Mouse (Mus musculus): ENCODE data around the gene Chit1. TPM values are rescaled to one million over a fixed set of nuclear protein-coding genes. Genes with fewer than 3 reads are reported as not detected.

Chit1 gene
- polyA plus RNA-seq, 1 experiment from 2014 or later: not detected

DNA sequence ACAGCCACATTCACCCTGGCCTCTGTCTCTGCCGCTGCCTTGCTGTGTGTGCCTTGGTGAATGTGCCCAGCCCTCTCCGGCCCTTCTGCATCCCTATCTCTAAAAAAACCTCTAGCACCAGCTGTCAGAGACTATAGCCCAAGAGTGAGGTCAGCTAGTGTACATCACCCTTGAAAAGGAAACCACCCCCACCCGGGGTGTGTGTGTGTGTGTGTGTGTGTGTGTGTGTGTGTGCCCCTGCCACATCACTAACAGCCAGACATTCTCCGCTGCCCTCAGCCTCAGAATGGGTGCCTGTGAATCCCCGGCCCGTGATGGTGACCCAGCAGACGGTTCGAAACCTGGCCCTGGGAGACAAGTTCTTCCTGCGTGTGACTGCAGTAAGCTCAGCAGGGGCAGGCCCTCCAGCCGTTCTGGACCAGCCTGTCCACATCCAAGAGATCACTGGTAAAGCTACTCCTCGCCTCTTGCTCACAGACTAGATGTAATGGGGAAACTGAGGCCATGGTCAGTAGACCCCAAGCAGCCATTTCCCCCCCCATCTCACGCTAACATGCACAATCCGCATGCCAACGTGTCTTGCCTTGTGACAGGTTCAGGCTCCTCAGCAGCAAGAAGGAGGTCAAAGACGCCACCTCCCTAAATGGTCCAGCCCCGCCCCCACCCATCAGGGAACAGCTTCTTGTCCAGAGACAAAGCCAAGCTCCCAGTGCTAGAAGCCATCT, 83.4 kb downstream of the Chit1 start:
- Histone ChIP-seq H3K36me3 (no peaks in the 10 kb centered on the region), H3K4me3 (no peak overlapping the region), H3K27ac (no peak overlapping the region), H3K4me1 (peaks cover 33% of the 10 kb centered on the region), H3K27me3 (no peaks in the 10 kb centered on the region), H3K9me3 (no peaks in the 10 kb centered on the region), H3K4me2 (replicated peaks) (no peak overlapping the region), H3K9ac (no peak overlapping the region)
- no peak for ATAC-seq (ENCODE audit: insufficient number of reproducible peaks, insufficient read depth, low FRiP score, low TSS enrichment)
- WGBS: 66% methylated on average over 16 of the region's 16 CpGs

DNA sequence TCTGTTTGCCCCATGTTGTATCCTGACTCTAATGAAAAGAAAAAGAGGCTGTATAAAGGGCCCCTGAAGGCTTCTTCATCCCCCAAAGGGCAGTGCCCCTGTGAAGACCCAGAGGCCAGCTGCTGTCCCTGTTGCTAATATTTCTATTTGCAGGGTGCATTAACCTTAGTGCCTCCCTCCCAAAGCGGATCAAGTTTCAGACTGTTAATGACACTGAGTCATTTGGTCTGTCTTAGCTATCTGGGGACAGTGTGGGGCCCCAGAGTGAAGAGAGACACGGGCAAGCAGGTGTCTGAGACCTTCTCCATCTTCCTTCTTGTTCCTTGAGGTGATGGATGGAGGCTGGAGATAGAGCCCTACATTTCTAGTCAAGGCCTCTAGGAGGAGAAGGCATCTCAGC, 84.1 kb downstream of the Chit1 start:
- peaks cover 33% of the 10 kb centered on the region for H3K4me1 ChIP-seq
- no peak overlapping the region for H3K4me3 ChIP-seq
- no peak for ATAC-seq (ENCODE audit: insufficient number of reproducible peaks, insufficient read depth, low FRiP score, low TSS enrichment)
- no peak overlapping the region for H3K4me2 ChIP-seq (replicated peaks)
- no peaks in the 10 kb centered on the region for H3K9me3 ChIP-seq
- no peaks in the 10 kb centered on the region for H3K27me3 ChIP-seq
- H3K36me3 ChIP-seq: no peaks in the 10 kb centered on the region
- 33% methylated on average over 2 of the region's 2 CpGs for WGBS
- no peak overlapping the region for H3K27ac ChIP-seq
- H3K9ac ChIP-seq: no peak overlapping the region

- no peak overlapping the region for H3K9ac ChIP-seq
- WGBS: 44% methylated on average over 3 of the region's 3 CpGs
- H3K4me2 ChIP-seq (replicated peaks): no peak overlapping the region
- no peaks in the 10 kb centered on the region for H3K9me3 ChIP-seq
- ATAC-seq (ENCODE audit: insufficient number of reproducible peaks, insufficient read depth, low FRiP score, low TSS enrichment): no peak
- no peaks in the 10 kb centered on the region for H3K27me3 ChIP-seq
- H3K4me1 ChIP-seq: peaks cover 33% of the 10 kb centered on the region
- H3K4me3 ChIP-seq: no peak overlapping the region
- no peaks in the 10 kb centered on the region for H3K36me3 ChIP-seq
- H3K27ac ChIP-seq: 0 out of 2 replicates have a peak overlapping the region, but pooled peaks have one; percentile 30
Observed at GRCm38 (mm10) chr1:134195571-134195970, 84.5 kb downstream of the Chit1 start.

GRCm38 (mm10) chr1:134195979-134196378, 84.9 kb downstream of the Chit1 start:
- H3K4me3 ChIP-seq: no peak overlapping the region
- no peak overlapping the region for H3K4me2 ChIP-seq (replicated peaks)
- H3K9ac ChIP-seq: no peak overlapping the region
- no peaks in the 10 kb centered on the region for H3K27me3 ChIP-seq
- H3K4me1 ChIP-seq: peaks cover 33% of the 10 kb centered on the region
- no peaks in the 10 kb centered on the region for H3K36me3 ChIP-seq
- 45% methylated on average over 4 of the region's 4 CpGs for WGBS
- H3K9me3 ChIP-seq: no peaks in the 10 kb centered on the region
- ATAC-seq (ENCODE audit: insufficient number of reproducible peaks, insufficient read depth, low FRiP score, low TSS enrichment): peak; percentile 72
- 0 out of 2 replicates have a peak overlapping the region, but pooled peaks have one; percentile 30 for H3K27ac ChIP-seq

- no peak overlapping the region for H3K4me3 ChIP-seq
- H3K27ac ChIP-seq: no peak overlapping the region
- H3K4me1 ChIP-seq: peaks cover 33% of the 10 kb centered on the region
- H3K36me3 ChIP-seq: no peaks in the 10 kb centered on the region
- no peak overlapping the region for H3K4me2 ChIP-seq (replicated peaks)
- ATAC-seq (ENCODE audit: insufficient number of reproducible peaks, insufficient read depth, low FRiP score, low TSS enrichment): no peak
- 72% methylated on average over 4 of the region's 4 CpGs for WGBS
- H3K9ac ChIP-seq: no peak overlapping the region
- no peaks in the 10 kb centered on the region for H3K27me3 ChIP-seq
- H3K9me3 ChIP-seq: no peaks in the 10 kb centered on the region
Observed at GRCm38 (mm10) chr1:134196386-134196785, 85.3 kb downstream of the Chit1 start.

- WGBS: 82% methylated on average over 15 of the region's 15 CpGs
- H3K9me3 ChIP-seq: no peaks in the 10 kb centered on the region
- H3K27ac ChIP-seq: no peak overlapping the region
- H3K4me3 ChIP-seq: no peak overlapping the region
- no peak overlapping the region for H3K4me2 ChIP-seq (replicated peaks)
- peaks cover 33% of the 10 kb centered on the region for H3K4me1 ChIP-seq
- no peaks in the 10 kb centered on the region for H3K36me3 ChIP-seq
- H3K27me3 ChIP-seq: no peaks in the 10 kb centered on the region
- no peak overlapping the region for H3K9ac ChIP-seq
- ATAC-seq (ENCODE audit: insufficient number of reproducible peaks, insufficient read depth, low FRiP score, low TSS enrichment): no peak
Observed at GRCm38 (mm10) chr1:134197325-134197982, 86.4 kb downstream of the Chit1 start.

- no peaks in the 10 kb centered on the region for H3K36me3 ChIP-seq
- no peaks in the 10 kb centered on the region for H3K9me3 ChIP-seq
- ATAC-seq (ENCODE audit: insufficient number of reproducible peaks, insufficient read depth, low FRiP score, low TSS enrichment): no peak
- peaks cover 25% of the 10 kb centered on the region for H3K4me1 ChIP-seq
- WGBS: 86% methylated on average over 12 of the region's 12 CpGs
- H3K4me2 ChIP-seq (replicated peaks): no peak overlapping the region
- H3K27me3 ChIP-seq: 0 out of 2 replicates have a peak, but pooled peaks cover 1% of the 10 kb centered on the region
- no peak overlapping the region for H3K9ac ChIP-seq
- no peak overlapping the region for H3K27ac ChIP-seq
- no peak overlapping the region for H3K4me3 ChIP-seq
Observed at GRCm38 (mm10) chr1:134198197-134198995, 87.4 kb downstream of the Chit1 start.

- H3K4me1 ChIP-seq: peaks cover 9% of the 10 kb centered on the region
- no peak overlapping the region for H3K4me3 ChIP-seq
- no peaks in the 10 kb centered on the region for H3K9me3 ChIP-seq
- 0 out of 2 replicates have a peak, but pooled peaks cover 3% of the 10 kb centered on the region for H3K27me3 ChIP-seq
- no peak overlapping the region for H3K9ac ChIP-seq
- no peak overlapping the region for H3K27ac ChIP-seq
- H3K4me2 ChIP-seq (replicated peaks): no peak overlapping the region
- H3K36me3 ChIP-seq: no peaks in the 10 kb centered on the region
- WGBS: 60% methylated on average over 2 of the region's 2 CpGs
- no peak for ATAC-seq (ENCODE audit: insufficient number of reproducible peaks, insufficient read depth, low FRiP score, low TSS enrichment)
Observed at GRCm38 (mm10) chr1:134200481-134200880, 89.4 kb downstream of the Chit1 start.

Other genes with a start within 250 kb of the Chit1 start
- 1.1 and 1.3 TPM in 2 replicates for gene Optc, start 203.2 kb upstream of the Chit1 start, polyA plus RNA-seq (2016; fragmentation: Nextera tagmentation; extraction: Ambion mirVana)
- 1.9 and 2.2 TPM in 2 replicates for gene Prelp, start 189.8 kb upstream of the Chit1 start, polyA plus RNA-seq (2016; fragmentation: Nextera tagmentation; extraction: Ambion mirVana)
- 6.2 and 7.2 TPM in 2 replicates for gene Fmod, start 74.0 kb upstream of the Chit1 start, polyA plus RNA-seq (2016; fragmentation: Nextera tagmentation; extraction: Ambion mirVana)
- gene Btg2, start 32.1 kb upstream of the Chit1 start, polyA plus RNA-seq (2016; fragmentation: Nextera tagmentation; extraction: Ambion mirVana): 34.2 and 37.5 TPM in 2 replicates
- 1.9 and 3.6 TPM in 2 replicates for gene Chil1, start 70.9 kb downstream of the Chit1 start, polyA plus RNA-seq (2016; fragmentation: Nextera tagmentation; extraction: Ambion mirVana)
- gene Mybph, start 82.2 kb downstream of the Chit1 start, polyA plus RNA-seq (2016; fragmentation: Nextera tagmentation; extraction: Ambion mirVana): 19.9 and 28.3 TPM in 2 replicates
- 1.7 and 2.1 TPM in 2 replicates for gene Adora1, start 124.2 kb downstream of the Chit1 start, polyA plus RNA-seq (2016; fragmentation: Nextera tagmentation; extraction: Ambion mirVana)
- gene Myog, start 178.7 kb downstream of the Chit1 start, polyA plus RNA-seq (2016; fragmentation: Nextera tagmentation; extraction: Ambion mirVana): 62.9 and 76.2 TPM in 2 replicates
- 7.0 TPM in 2 replicates for gene Ppfia4, start 221.7 kb downstream of the Chit1 start, polyA plus RNA-seq (2016; fragmentation: Nextera tagmentation; extraction: Ambion mirVana)